Mouse (Mus musculus): ENCODE data around the gene Cisd2.

The Cisd2 gene

GRCm38 (mm10) chr3:135423608-135424212, at the start of gene Cisd2:
Gene Cisd2, minus strand, starts transcription at chr3:135423925.
- DNase-seq (ENCODE audit: low spot score in 2 of 2): no peak

- no peak for DNase-seq (ENCODE audit: low spot score in 2 of 2)
Observed at GRCm38 (mm10) chr3:135470823-135471222, 47.1 kb upstream of the Cisd2 start.

- DNase-seq (ENCODE audit: low spot score in 2 of 2): no peak
Observed at GRCm38 (mm10) chr3:135469974-135470373, 46.2 kb upstream of the Cisd2 start.

- DNase-seq (ENCODE audit: low spot score in 2 of 2): no peak
Observed at GRCm38 (mm10) chr3:135469146-135469545, 45.4 kb upstream of the Cisd2 start.

- DNase-seq (ENCODE audit: low spot score in 2 of 2): no peak
Observed at GRCm38 (mm10) chr3:135468402-135468801, 44.7 kb upstream of the Cisd2 start.

GRCm38 (mm10) chr3:135458981-135459380, 35.3 kb upstream of the Cisd2 start:
- DNase-seq (ENCODE audit: low spot score in 2 of 2): no peak

- DNase-seq (ENCODE audit: low spot score in 2 of 2): no peak
Observed at GRCm38 (mm10) chr3:135444930-135445329, 21.2 kb upstream of the Cisd2 start.

- peak in 1 of 2 experiments; percentile 30 for DNase-seq (ENCODE audit: low spot score in 2 of 2)
Observed at GRCm38 (mm10) chr3:135440621-135441020, 16.9 kb upstream of the Cisd2 start.

GRCm38 (mm10) chr3:135440221-135440620, 16.5 kb upstream of the Cisd2 start:
- DNase-seq (ENCODE audit: low spot score in 2 of 2): peak; percentile 65 to 72

- DNase-seq (ENCODE audit: low spot score in 2 of 2): no peak
Observed at GRCm38 (mm10) chr3:135439651-135440050, 15.9 kb upstream of the Cisd2 start.

- DNase-seq (ENCODE audit: low spot score in 2 of 2): peak; percentile 80 to 83
Observed at GRCm38 (mm10) chr3:135438913-135439531, 15.3 kb upstream of the Cisd2 start.

GRCm38 (mm10) chr3:135438531-135438912, 14.8 kb upstream of the Cisd2 start:
- peak; percentile 96 to 97 for DNase-seq (ENCODE audit: low spot score in 2 of 2)

GRCm38 (mm10) chr3:135437758-135438495, 14.2 kb upstream of the Cisd2 start, which contains the start of gene Ube2d3:
Gene Ube2d3, plus strand, starts transcription at chr3:135438149.
- peak; percentile 98 for DNase-seq (ENCODE audit: low spot score in 2 of 2)

- no peak for DNase-seq (ENCODE audit: low spot score in 2 of 2)
Observed at GRCm38 (mm10) chr3:135436901-135437616, 13.3 kb upstream of the Cisd2 start.

- peak; percentile 88 to 94 for DNase-seq (ENCODE audit: low spot score in 2 of 2)
Observed at GRCm38 (mm10) chr3:135422856-135423607, 693 bp downstream of the Cisd2 start.

- DNase-seq (ENCODE audit: low spot score in 2 of 2): peak in 1 of 2 experiments; percentile 22
Observed at GRCm38 (mm10) chr3:135422232-135422855, 1.4 kb downstream of the Cisd2 start.

- DNase-seq (ENCODE audit: low spot score in 2 of 2): no peak
Observed at GRCm38 (mm10) chr3:135421310-135421594, 2.5 kb downstream of the Cisd2 start.

GRCm38 (mm10) chr3:135420542-135421309, 3.0 kb downstream of the Cisd2 start:
- DNase-seq (ENCODE audit: low spot score in 2 of 2): no peak

- DNase-seq (ENCODE audit: low spot score in 2 of 2): no peak
Observed at GRCm38 (mm10) chr3:135417799-135418198, 5.9 kb downstream of the Cisd2 start.

- DNase-seq (ENCODE audit: low spot score in 2 of 2): no peak
Observed at GRCm38 (mm10) chr3:135417245-135417644, 6.5 kb downstream of the Cisd2 start.

All from spleen, postnatal 10 days (tissue).